Mouse (Mus musculus) limb, embryonic 11.5 days (tissue): ENCODE results near the gene Emc1. TPM values are rescaled to one million over a fixed set of nuclear protein-coding genes. Genes with fewer than 3 reads are reported as not detected.
"Not testable (repeated sequence)": the region's sequence is repeated elsewhere in the genome, so short reads cannot be mapped to it uniquely, and the experiment has no call there.

ENCODE experiments used
- ATAC-seq: fragments of 200-750 bp; cut with Nextera tagmentation; 2 replicates; pipeline ENCODE4 v1.8.0; 2017; ENCODE audit warnings: low read depth; ENCODE audit not compliant: insufficient number of reproducible peaks, low FRiP score, low TSS enrichment
- DNase-seq: peaks from one replicate; pipeline ENCODE4 v3.0.0-alpha.2; 2015; ENCODE audit warnings: low spot score
- H3K27ac ChIP-seq: fragments of 300-500 bp; sonication (generic); replicated peaks from 2 replicates; pipeline ENCODE4 v1.5.1; 2014; ENCODE audit warnings: low read depth, mild to moderate bottlenecking, low read length
- H3K27me3 ChIP-seq: fragments of 300-500 bp; sonication (generic); 2 replicates; pipeline ENCODE4 v1.6.1; 2014; ENCODE audit warnings: mild to moderate bottlenecking, low read length, mixed read lengths; ENCODE audit not compliant: control insufficient read depth, insufficient read depth
- H3K36me3 ChIP-seq: fragments of 300-500 bp; sonication (generic); 2 replicates; pipeline ENCODE4 v1.6.1; 2014; ENCODE audit warnings: mild to moderate bottlenecking, low read length, moderate library complexity, mixed read lengths; ENCODE audit not compliant: control insufficient read depth, insufficient read depth
- H3K4me1 ChIP-seq: fragments of 300-500 bp; sonication (generic); 2 replicates; pipeline ENCODE4 v1.6.1; 2014; ENCODE audit warnings: low read length, mixed read lengths; ENCODE audit not compliant: control insufficient read depth, insufficient read depth
- H3K4me2 ChIP-seq: fragments of 300-500 bp; sonication (generic); 2 replicates; pipeline ENCODE4 v1.6.1; 2014; ENCODE audit warnings: low read depth, mild to moderate bottlenecking, moderate library complexity; ENCODE audit not compliant: severe bottlenecking
- H3K4me3 ChIP-seq: fragments of 300-500 bp; sonication (generic); 2 replicates; pipeline ENCODE4 v1.5.1; 2014; ENCODE audit warnings: low read depth, low read length
- H3K9ac ChIP-seq: fragments of 300-500 bp; sonication (generic); 2 replicates; pipeline ENCODE4 v1.6.1; 2014; ENCODE audit warnings: mild to moderate bottlenecking, low read length
- H3K9me3 ChIP-seq: fragments of 300-500 bp; sonication (generic); 2 replicates; pipeline ENCODE4 v1.6.1; 2016; ENCODE audit warnings: low read length; ENCODE audit not compliant: control insufficient read depth
- WGBS: fragments of 180-500 bp; shearing (Covaris S2); extraction: QIAGEN DNeasy Blood & Tissue Kit; methylation state at CpG from one replicate; pipeline ENCODE4 v1.1.7; 2014; 5-methylcytosine and 5-hydroxymethylcytosine counted together
- polyA plus RNA-seq: library from polyadenylated mRNA; unstranded; fragments of >200 nt; fragmentation: Nextera tagmentation; extraction: Ambion mirVana; gene quantifications from 2 replicates; pipeline ENCODE4 v1.2.1, GENCODE M21; 2014

Gene Emc1
- polyA plus RNA-seq, 1 experiment from 2014 or later: 15.7 TPM

- not testable (repeated sequence) for H3K9me3 ChIP-seq, ATAC-seq, H3K27me3 ChIP-seq, H3K4me1 ChIP-seq, DNase-seq, H3K27ac ChIP-seq, H3K4me2 ChIP-seq, H3K4me3 ChIP-seq, H3K9ac ChIP-seq, H3K36me3 ChIP-seq
- WGBS: 93% methylated on average over 5 of the region's 5 CpGs
These were observed 33.5 kb downstream of the Emc1 start for GRCm38 (mm10) chr4:139385841-139386240.

- H3K9ac ChIP-seq: no peak overlapping the region
- no peak for ATAC-seq
- 77% methylated on average over 6 of the region's 6 CpGs for WGBS
- peaks cover 8% of the 10 kb centered on the region; the same call in 1 of the 2 replicates for H3K36me3 ChIP-seq
- H3K4me2 ChIP-seq: no peak overlapping the region
- H3K4me1 ChIP-seq: no peaks in the 10 kb centered on the region; the same call in 1 of the 2 replicates
- no peak for DNase-seq
- no peak overlapping the region for H3K4me3 ChIP-seq
- no peaks in the 10 kb centered on the region for H3K27me3 ChIP-seq
- no peaks in the 10 kb centered on the region for H3K9me3 ChIP-seq
- H3K27ac ChIP-seq: no peak overlapping the region
These were observed 34.5 kb downstream of the Emc1 start for GRCm38 (mm10) chr4:139386869-139387319.

DNA sequence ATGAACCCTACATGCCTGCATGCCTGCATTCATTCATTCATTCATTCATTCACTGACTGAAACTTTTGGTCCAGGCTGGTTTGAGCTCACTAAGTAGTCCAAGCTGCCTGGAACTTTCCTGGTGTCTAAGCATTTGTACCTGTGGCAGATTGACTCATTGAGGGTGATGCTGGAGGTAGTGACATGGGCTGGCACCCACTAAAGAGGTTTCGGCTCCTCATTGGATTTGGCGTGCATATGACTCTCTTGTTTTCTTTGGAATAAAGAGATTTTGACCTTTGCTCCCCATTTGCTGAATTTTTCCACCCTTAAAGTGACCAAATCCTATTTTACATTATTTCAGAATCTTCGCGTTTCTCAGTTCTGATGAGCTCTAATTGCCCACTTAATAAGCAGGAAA lies 37.2 kb downstream of the Emc1 start:
- H3K27me3 ChIP-seq: no peaks in the 10 kb centered on the region

GRCm38 (mm10) chr4:139395431-139395830 lies 43.0 kb downstream of the Emc1 start:
- Histone ChIP-seq H3K4me1 (no peaks in the 10 kb centered on the region), H3K9ac (no peak overlapping the region), H3K9me3 (no peaks in the 10 kb centered on the region), H3K4me2 (no peak overlapping the region), H3K36me3 (peaks cover 57% of the 10 kb centered on the region), H3K27ac (no peak overlapping the region), H3K27me3 (no peaks in the 10 kb centered on the region), H3K4me3 (no peak overlapping the region)
- no peak for ATAC-seq
- no peak for DNase-seq
- WGBS: 60% methylated on average over 2 of the region's 2 CpGs

More for the DNA sequence above, 37.2 kb downstream of the Emc1 start:
- no peak overlapping the region for H3K9ac ChIP-seq
- no peak overlapping the region for H3K4me3 ChIP-seq
- H3K9me3 ChIP-seq: no peaks in the 10 kb centered on the region
- ATAC-seq (no peak), DNase-seq (no peak)
- no peaks in the 10 kb centered on the region for H3K4me1 ChIP-seq
- H3K4me2 ChIP-seq: no peak overlapping the region
- 94% methylated on average over 4 of the region's 4 CpGs for WGBS
- H3K36me3 ChIP-seq: peaks cover 24% of the 10 kb centered on the region
- no peak overlapping the region for H3K27ac ChIP-seq

DNA sequence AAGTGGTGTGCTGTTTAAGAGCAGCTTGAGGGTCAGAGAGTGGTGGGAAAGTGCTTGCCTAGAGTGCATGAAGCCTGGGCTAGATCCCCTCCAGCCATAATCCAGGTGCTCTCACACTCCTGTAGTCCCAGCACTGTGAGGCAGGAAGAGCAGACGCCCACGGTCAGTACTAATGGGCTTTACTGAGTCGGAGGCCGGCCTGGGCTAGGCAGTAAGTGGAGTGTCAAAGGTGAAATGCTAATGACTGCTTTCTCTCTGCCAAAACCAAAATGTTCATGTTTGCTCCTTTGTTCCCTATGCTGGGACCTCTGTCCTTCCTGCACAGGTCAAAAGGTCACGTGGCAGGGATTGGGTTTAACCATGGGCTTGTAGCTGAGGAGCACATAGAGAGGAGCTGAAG lies 48.1 kb downstream of the Emc1 start:
- Histone ChIP-seq H3K9ac (no peak overlapping the region), H3K4me3 (no peak overlapping the region), H3K4me1 (no peaks in the 10 kb centered on the region), H3K27ac (no peak overlapping the region), H3K4me2 (no peak overlapping the region), H3K27me3 (no peaks in the 10 kb centered on the region), H3K9me3 (no peaks in the 10 kb centered on the region), H3K36me3 (peaks cover 50% of the 10 kb centered on the region)
- DNase-seq (no peak), ATAC-seq (no peak)
- 83% methylated on average over 5 of the region's 5 CpGs for WGBS

GRCm38 (mm10) chr4:139403214-139403613 lies 50.8 kb downstream of the Emc1 start:
- no peak for ATAC-seq
- no peak overlapping the region for H3K27ac ChIP-seq
- no peaks in the 10 kb centered on the region for H3K9me3 ChIP-seq
- 89% methylated on average over 14 of the region's 14 CpGs for WGBS
- DNase-seq: no peak
- no peaks in the 10 kb centered on the region for H3K4me1 ChIP-seq
- no peak overlapping the region for H3K4me2 ChIP-seq
- no peak overlapping the region for H3K4me3 ChIP-seq
- peaks cover 36% of the 10 kb centered on the region for H3K36me3 ChIP-seq
- H3K27me3 ChIP-seq: no peaks in the 10 kb centered on the region
- no peak overlapping the region for H3K9ac ChIP-seq

DNA sequence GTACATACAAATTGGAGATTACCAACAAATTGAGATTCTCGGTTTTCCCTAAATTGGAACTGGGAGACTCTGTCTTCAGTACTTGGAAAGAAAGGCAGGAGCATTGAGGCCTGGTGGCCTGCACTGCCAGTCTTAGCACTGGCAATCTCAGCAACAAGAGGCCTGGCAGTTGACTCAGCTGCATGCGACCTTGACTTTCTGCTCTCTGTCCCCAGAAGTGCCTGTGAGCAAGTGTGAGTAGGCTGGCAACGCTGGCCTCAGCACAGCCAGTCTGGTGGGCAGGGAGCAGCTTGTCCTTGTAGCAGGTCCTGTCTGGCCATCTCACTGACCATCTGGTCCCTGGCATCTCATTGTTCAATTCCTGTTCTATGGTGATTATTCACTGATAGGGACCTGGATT lies 59.0 kb downstream of the Emc1 start:
- Histone ChIP-seq H3K4me1 (no peaks in the 10 kb centered on the region), H3K4me3 (no peak overlapping the region), H3K27ac (no peak overlapping the region), H3K27me3 (no peaks in the 10 kb centered on the region), H3K4me2 (no peak overlapping the region), H3K9ac (no peak overlapping the region), H3K9me3 (no peaks in the 10 kb centered on the region), H3K36me3 (peaks cover 52% of the 10 kb centered on the region)
- 91% methylated on average over 3 of the region's 3 CpGs for WGBS
- DNase-seq: no peak
- ATAC-seq: no peak

DNA sequence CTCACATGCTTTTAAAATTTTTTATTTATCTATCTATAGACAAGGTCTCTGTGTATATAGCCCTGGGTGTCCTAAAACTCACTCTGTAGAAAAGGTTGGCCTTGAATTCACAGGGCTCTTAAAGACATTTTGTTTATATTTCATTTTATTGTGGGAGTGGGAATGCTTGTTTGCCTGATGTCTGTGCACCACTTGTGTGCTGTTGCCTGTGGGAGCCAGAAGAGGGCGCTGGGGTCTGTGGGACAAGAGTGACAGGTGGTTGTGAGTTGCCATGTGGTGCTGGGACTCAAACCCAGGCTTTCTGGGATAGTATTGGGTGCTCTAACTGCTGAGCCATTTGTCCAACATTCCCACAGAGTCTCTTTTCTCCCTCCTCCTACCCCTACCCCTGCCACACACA lies 65.5 kb downstream of the Emc1 start:
- no peak overlapping the region for H3K27ac ChIP-seq
- DNase-seq (no peak), ATAC-seq (no peak)
- peaks cover 74% of the 10 kb centered on the region for H3K36me3 ChIP-seq
- H3K4me1 ChIP-seq: no peaks in the 10 kb centered on the region
- H3K27me3 ChIP-seq: no peaks in the 10 kb centered on the region
- 57% methylated on average over 1 of the region's 1 CpGs for WGBS
- H3K9ac ChIP-seq: no peak overlapping the region
- H3K4me2 ChIP-seq: no peak overlapping the region
- H3K4me3 ChIP-seq: no peak overlapping the region
- no peaks in the 10 kb centered on the region for H3K9me3 ChIP-seq

DNA sequence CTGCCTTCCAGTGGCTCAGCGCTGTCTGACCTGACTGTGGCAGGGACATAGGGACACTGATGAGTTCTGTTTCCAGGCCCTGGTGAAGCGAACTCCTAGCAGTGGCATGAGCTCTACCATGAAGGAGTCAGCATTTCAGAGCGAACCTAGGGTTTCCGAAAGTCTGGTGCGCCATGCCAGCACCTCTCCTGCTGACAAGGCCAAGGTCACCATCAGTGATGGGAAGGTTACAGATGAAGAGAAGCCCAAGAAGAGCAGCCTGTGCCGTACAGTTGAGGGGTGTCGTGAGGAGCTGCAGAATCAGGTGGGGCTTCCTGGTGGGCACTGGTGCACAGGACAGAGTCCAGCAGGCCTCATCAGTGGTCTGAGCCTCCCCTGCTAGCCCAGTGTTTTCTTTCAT lies 69.2 kb downstream of the Emc1 start:
- H3K36me3 ChIP-seq: peaks cover 68% of the 10 kb centered on the region
- WGBS: 95% methylated on average over 7 of the region's 7 CpGs
- DNase-seq (no peak), ATAC-seq (no peak)
- no peak overlapping the region for H3K4me3 ChIP-seq
- no peak overlapping the region for H3K27ac ChIP-seq
- no peaks in the 10 kb centered on the region for H3K4me1 ChIP-seq
- H3K9me3 ChIP-seq: no peaks in the 10 kb centered on the region
- H3K9ac ChIP-seq: no peak overlapping the region
- H3K27me3 ChIP-seq: no peaks in the 10 kb centered on the region
- no peak overlapping the region for H3K4me2 ChIP-seq
